Mouse (Mus musculus) limb, embryonic 11.5 days (tissue): ENCODE data around the gene Pcbp2. TPM values are rescaled to one million over a fixed set of nuclear protein-coding genes. Genes with fewer than 3 reads are reported as not detected.

Source experiments
- ATAC-seq: fragments of 200-750 bp; cut with Nextera tagmentation; 2 replicates; pipeline ENCODE4 v1.8.0; 2017; ENCODE audit warnings: low read depth; ENCODE audit not compliant: insufficient number of reproducible peaks, low FRiP score, low TSS enrichment
- DNase-seq: peaks from one replicate; pipeline ENCODE4 v3.0.0-alpha.2; 2015; ENCODE audit warnings: low spot score
- H3K27ac ChIP-seq: fragments of 300-500 bp; sonication (generic); replicated peaks from 2 replicates; pipeline ENCODE4 v1.5.1; 2014; ENCODE audit warnings: low read depth, mild to moderate bottlenecking, low read length
- H3K27me3 ChIP-seq: fragments of 300-500 bp; sonication (generic); 2 replicates; pipeline ENCODE4 v1.6.1; 2014; ENCODE audit warnings: mild to moderate bottlenecking, low read length, mixed read lengths; ENCODE audit not compliant: control insufficient read depth, insufficient read depth
- H3K36me3 ChIP-seq: fragments of 300-500 bp; sonication (generic); 2 replicates; pipeline ENCODE4 v1.6.1; 2014; ENCODE audit warnings: mild to moderate bottlenecking, low read length, moderate library complexity, mixed read lengths; ENCODE audit not compliant: control insufficient read depth, insufficient read depth
- H3K4me1 ChIP-seq: fragments of 300-500 bp; sonication (generic); 2 replicates; pipeline ENCODE4 v1.6.1; 2014; ENCODE audit warnings: low read length, mixed read lengths; ENCODE audit not compliant: control insufficient read depth, insufficient read depth
- H3K4me2 ChIP-seq: fragments of 300-500 bp; sonication (generic); 2 replicates; pipeline ENCODE4 v1.6.1; 2014; ENCODE audit warnings: low read depth, mild to moderate bottlenecking, moderate library complexity; ENCODE audit not compliant: severe bottlenecking
- H3K4me3 ChIP-seq: fragments of 300-500 bp; sonication (generic); 2 replicates; pipeline ENCODE4 v1.5.1; 2014; ENCODE audit warnings: low read depth, low read length
- H3K9ac ChIP-seq: fragments of 300-500 bp; sonication (generic); 2 replicates; pipeline ENCODE4 v1.6.1; 2014; ENCODE audit warnings: mild to moderate bottlenecking, low read length
- H3K9me3 ChIP-seq: fragments of 300-500 bp; sonication (generic); 2 replicates; pipeline ENCODE4 v1.6.1; 2016; ENCODE audit warnings: low read length; ENCODE audit not compliant: control insufficient read depth
- WGBS: fragments of 180-500 bp; shearing (Covaris S2); extraction: QIAGEN DNeasy Blood & Tissue Kit; methylation state at CpG from one replicate; pipeline ENCODE4 v1.1.7; 2014; 5-methylcytosine and 5-hydroxymethylcytosine counted together
- polyA plus RNA-seq: library from polyadenylated mRNA; unstranded; fragments of >200 nt; fragmentation: Nextera tagmentation; extraction: Ambion mirVana; gene quantifications from 2 replicates; pipeline ENCODE4 v1.2.1, GENCODE M21; 2014

Gene Pcbp2
- polyA plus RNA-seq, 1 experiment from 2014 or later = 287 TPM

- Histone ChIP-seq H3K36me3 (peaks cover 49% of the 10 kb centered on the region), H3K4me2 (no peak overlapping the region), H3K27me3 (no peaks in the 10 kb centered on the region), H3K4me1 (no peaks in the 10 kb centered on the region), H3K9me3 (no peaks in the 10 kb centered on the region), H3K4me3 (no peak overlapping the region), H3K27ac (no peak overlapping the region), H3K9ac (no peak overlapping the region)
- ATAC-seq (no peak), DNase-seq (no peak)
- 79% methylated on average over 3 of the region's 3 CpGs for WGBS
These were observed 29.0 kb downstream of the Pcbp2 start for GRCm38 (mm10) chr15:102499370-102499769.

GRCm38 (mm10) chr15:102499851-102500250, 29.5 kb downstream of the Pcbp2 start:
- H3K4me2 ChIP-seq = no peak overlapping the region
- ATAC-seq (no peak), DNase-seq (no peak)
- 91% methylated on average over 6 of the region's 6 CpGs for WGBS
- no peak overlapping the region for H3K4me3 ChIP-seq
- no peaks in the 10 kb centered on the region for H3K27me3 ChIP-seq
- H3K9ac ChIP-seq = no peak overlapping the region
- no peaks in the 10 kb centered on the region for H3K9me3 ChIP-seq
- H3K36me3 ChIP-seq = peaks cover 50% of the 10 kb centered on the region
- H3K27ac ChIP-seq = no peak overlapping the region
- H3K4me1 ChIP-seq = no peaks in the 10 kb centered on the region

- Histone ChIP-seq H3K36me3 (peaks cover 50% of the 10 kb centered on the region), H3K27me3 (no peaks in the 10 kb centered on the region), H3K4me2 (no peak overlapping the region), H3K4me1 (no peaks in the 10 kb centered on the region), H3K4me3 (no peak overlapping the region), H3K9ac (no peak overlapping the region), H3K9me3 (no peaks in the 10 kb centered on the region), H3K27ac (no peak overlapping the region)
- ATAC-seq (no peak), DNase-seq (no peak)
- WGBS = 90% methylated on average over 5 of the region's 5 CpGs
These were observed 30.1 kb downstream of the Pcbp2 start for GRCm38 (mm10) chr15:102500479-102500878.

- no peaks in the 10 kb centered on the region for H3K9me3 ChIP-seq
- WGBS = 87% methylated on average over 19 of the region's 19 CpGs
- H3K4me1 ChIP-seq = no peaks in the 10 kb centered on the region
- H3K27me3 ChIP-seq = no peaks in the 10 kb centered on the region
- H3K4me2 ChIP-seq = no peak overlapping the region
- H3K9ac ChIP-seq = no peak overlapping the region
- no peak overlapping the region for H3K27ac ChIP-seq
- ATAC-seq = 0 out of 2 replicates have a peak, but pooled peaks have one; percentile 17
- H3K4me3 ChIP-seq = no peak overlapping the region
- DNase-seq = no peak
- peaks cover 47% of the 10 kb centered on the region for H3K36me3 ChIP-seq
These were observed 30.9 kb downstream of the Pcbp2 start for GRCm38 (mm10) chr15:102501084-102501814.

- no peaks in the 10 kb centered on the region for H3K27me3 ChIP-seq
- no peak for DNase-seq
- H3K27ac ChIP-seq = no peak overlapping the region
- no peak overlapping the region for H3K4me2 ChIP-seq
- WGBS = 84% methylated on average over 9 of the region's 9 CpGs
- H3K9me3 ChIP-seq = no peaks in the 10 kb centered on the region
- no peak for ATAC-seq
- no peak overlapping the region for H3K9ac ChIP-seq
- peaks cover 41% of the 10 kb centered on the region for H3K36me3 ChIP-seq
- H3K4me3 ChIP-seq = no peak overlapping the region
- H3K4me1 ChIP-seq = no peaks in the 10 kb centered on the region
These were observed 32.0 kb downstream of the Pcbp2 start for GRCm38 (mm10) chr15:102502254-102502840.

- H3K27ac ChIP-seq = no peak within 1 kb of the TSS
- H3K4me3 ChIP-seq = no peak within 1 kb of the TSS
- H3K9ac ChIP-seq = no peak within 1 kb of the TSS
- WGBS = 90% methylated on average over 1 of the region's 1 CpGs
- H3K27me3 ChIP-seq = no peaks in the 10 kb centered on the region
- H3K36me3 ChIP-seq = peaks cover 38% of the 10 kb centered on the region
- ATAC-seq (no peak), DNase-seq (no peak)
- H3K4me1 ChIP-seq = no peaks in the 10 kb centered on the region
- H3K9me3 ChIP-seq = no peaks in the 10 kb centered on the region
- H3K4me2 ChIP-seq = no peak within 1 kb of the TSS; the same call in 1 of the 2 replicates
These were observed 33.1 kb downstream of the Pcbp2 start, which contains the start of gene Gm10337 for GRCm38 (mm10) chr15:102503447-102503846. Gm10337 (plus strand) TSS chr15:102503722.

- Histone ChIP-seq H3K27me3 (no peaks in the 10 kb centered on the region), H3K9ac (no peak overlapping the region), H3K9me3 (no peaks in the 10 kb centered on the region), H3K27ac (no peak overlapping the region), H3K4me1 (no peaks in the 10 kb centered on the region), H3K4me2 (no peak overlapping the region; the same call in 1 of the 2 replicates), H3K36me3 (peaks cover 36% of the 10 kb centered on the region), H3K4me3 (no peak overlapping the region)
- WGBS = 89% methylated on average over 9 of the region's 9 CpGs
- DNase-seq (no peak), ATAC-seq (no peak)
These were observed 33.8 kb downstream of the Pcbp2 start for GRCm38 (mm10) chr15:102503924-102504782.

GRCm38 (mm10) chr15:102505073-102505769, 34.9 kb downstream of the Pcbp2 start:
- ATAC-seq (no peak), DNase-seq (no peak)
- Histone ChIP-seq H3K9me3 (no peaks in the 10 kb centered on the region), H3K4me2 (no peak overlapping the region), H3K4me1 (peaks cover 6% of the 10 kb centered on the region), H3K27me3 (no peaks in the 10 kb centered on the region), H3K9ac (no peak overlapping the region), H3K36me3 (peaks cover 27% of the 10 kb centered on the region), H3K4me3 (no peak overlapping the region), H3K27ac (no peak overlapping the region)
- WGBS = 67% methylated on average over 12 of the region's 12 CpGs
